Mouse (Mus musculus): ENCODE measurements around the gene Rab37.

GRCm38 (mm10) chr11:115078680-115079079 is 12.6 kb upstream of the Rab37 start:
- no peak for TF ChIP-seq CTCF (IDR thresholded peaks at IDR 0.05)
- TF ChIP-seq POLR2A (IDR thresholded peaks at IDR 0.05; ENCODE audit: insufficient read depth, low read depth, low read length), result no peak

Data from heart, adult 2 months (tissue).